Mouse (Mus musculus): ENCODE measurements around the gene Polr2l.

Gene Polr2l

DNA sequence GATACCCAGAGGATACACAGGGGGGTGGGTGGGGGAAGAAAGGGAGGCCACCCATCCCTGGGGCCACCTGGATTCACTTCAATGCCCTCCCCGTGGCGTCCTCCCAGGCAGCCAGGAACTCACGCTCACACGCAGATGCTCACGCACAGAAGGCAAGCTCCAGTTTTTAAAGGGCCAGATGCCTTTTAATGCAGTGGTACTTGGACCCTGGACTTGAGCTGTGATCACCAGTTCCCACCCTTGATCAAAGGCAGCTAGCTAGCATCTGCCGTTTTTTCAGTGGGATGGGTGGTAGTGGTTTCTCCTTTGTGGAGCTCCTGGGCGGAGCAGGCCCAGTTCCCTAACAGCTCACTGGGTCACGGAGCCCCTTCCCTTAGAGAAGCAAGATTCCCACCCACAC is 40.5 kb downstream of the Polr2l start:
- CTCF ChIA-PET, result no interaction called here

DNA sequence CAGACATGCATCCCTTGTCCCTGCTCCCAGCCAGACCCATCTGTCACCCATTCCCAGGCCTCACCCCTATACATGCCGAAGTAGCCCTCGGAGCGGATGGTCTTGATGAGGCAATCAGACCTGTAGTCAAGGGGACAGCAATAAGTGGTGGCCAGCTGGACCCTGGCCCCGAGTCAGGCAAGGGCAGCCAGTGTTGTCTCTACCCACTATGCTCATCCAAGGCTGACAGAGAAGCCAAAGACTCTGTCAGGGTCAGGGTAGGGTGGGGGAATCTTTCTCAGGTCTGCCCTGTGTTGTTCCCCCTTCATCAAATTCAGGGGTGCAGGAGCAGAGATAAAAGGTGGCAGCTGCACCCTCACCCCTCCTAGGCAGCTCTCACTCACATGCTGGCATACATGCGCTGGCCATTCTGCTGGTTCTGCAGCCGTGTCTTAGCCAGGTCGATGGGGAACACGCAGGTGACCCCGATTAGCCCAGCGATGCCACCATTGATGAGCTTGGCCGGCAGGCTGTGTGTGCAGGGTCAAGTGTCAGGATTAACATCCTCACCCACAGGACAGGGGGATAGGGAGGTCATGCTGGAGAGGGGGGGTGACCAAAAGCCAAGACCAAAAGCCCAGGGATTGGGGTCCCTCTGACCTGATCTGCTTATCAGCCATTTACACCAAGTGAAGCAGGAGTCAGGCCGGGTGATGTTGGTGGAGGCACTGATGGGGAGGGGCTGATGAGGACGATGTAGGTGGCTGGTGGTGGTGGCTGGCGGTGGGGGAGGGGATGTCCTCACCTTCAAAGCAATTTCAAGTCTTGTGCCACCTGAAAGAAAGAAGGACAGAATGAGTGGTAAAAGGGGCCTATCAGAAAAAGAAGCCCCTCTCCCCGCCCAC is 41.2 kb downstream of the Polr2l start:
- CTCF ChIA-PET, result no interaction called here

DNA sequence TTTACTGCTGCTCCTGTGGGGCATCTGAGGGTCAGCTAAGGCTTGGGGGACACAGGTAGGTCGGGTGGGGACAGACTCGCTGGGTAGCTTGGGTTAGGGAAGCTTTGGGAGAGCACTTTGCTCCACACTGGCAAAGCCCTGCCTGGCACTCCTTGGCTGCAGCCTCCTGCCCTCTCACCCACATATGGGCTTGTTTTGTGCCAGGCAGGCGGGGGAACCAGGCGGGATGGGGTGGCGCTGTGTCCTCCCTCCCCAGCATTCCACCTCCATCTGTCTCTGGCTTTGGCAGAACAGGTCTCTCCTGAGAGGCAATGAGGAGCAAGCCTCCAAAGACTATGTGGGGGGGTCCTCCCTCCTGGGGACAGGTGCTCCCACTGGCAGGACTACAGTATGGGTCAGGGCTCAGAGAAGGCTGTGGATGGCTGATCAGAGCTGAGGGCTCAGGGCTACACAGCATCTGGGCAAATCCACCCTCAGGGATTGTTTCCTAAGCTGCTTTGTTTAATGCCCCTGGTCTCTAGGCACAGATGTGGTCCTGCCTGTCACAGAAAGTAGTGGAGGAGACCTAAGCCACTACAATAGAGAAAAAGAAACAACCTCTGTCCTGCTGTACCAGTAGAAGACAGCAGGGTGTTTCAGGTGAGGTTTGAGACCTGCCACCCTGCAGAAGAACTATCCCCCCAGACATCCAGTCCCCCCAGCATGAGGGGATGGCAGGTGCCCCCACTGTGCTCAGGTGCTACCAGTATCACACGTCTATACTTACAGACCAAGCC is 42.0 kb downstream of the Polr2l start:
- CTCF ChIA-PET, result interaction anchor here (0.5 to 1.2 kb wide), 2 partner anchors 14 to 31 kb away, joined by 3 to 4 read pairs; partner anchors contain the start of gene Rplp2

DNA sequence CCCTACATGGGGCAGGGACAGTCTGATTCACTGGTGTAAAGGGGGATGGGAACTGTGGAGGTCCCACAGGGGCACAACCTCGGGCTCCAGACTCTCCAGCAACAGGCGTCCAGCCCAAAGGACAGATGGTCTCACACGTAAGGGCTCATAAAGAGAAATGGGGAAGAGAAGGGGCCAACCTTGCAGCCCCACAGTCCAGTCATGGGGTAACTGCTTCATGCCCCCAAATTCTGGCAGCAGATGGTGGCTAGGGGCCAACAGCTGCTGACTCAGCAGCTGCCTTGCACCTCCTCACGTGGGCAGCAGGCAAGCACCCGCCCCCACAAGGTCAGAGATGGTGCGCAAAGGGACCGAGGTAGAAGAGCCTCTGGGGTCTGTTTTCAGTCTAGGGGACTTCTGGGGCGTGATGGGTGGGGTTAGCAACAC is 42.7 kb downstream of the Polr2l start:
- CTCF ChIA-PET, result interaction anchor here (0.5 to 1.2 kb wide), 2 partner anchors 15 to 31 kb away, joined by 3 to 4 read pairs; partner anchors contain the start of gene Rplp2

DNA sequence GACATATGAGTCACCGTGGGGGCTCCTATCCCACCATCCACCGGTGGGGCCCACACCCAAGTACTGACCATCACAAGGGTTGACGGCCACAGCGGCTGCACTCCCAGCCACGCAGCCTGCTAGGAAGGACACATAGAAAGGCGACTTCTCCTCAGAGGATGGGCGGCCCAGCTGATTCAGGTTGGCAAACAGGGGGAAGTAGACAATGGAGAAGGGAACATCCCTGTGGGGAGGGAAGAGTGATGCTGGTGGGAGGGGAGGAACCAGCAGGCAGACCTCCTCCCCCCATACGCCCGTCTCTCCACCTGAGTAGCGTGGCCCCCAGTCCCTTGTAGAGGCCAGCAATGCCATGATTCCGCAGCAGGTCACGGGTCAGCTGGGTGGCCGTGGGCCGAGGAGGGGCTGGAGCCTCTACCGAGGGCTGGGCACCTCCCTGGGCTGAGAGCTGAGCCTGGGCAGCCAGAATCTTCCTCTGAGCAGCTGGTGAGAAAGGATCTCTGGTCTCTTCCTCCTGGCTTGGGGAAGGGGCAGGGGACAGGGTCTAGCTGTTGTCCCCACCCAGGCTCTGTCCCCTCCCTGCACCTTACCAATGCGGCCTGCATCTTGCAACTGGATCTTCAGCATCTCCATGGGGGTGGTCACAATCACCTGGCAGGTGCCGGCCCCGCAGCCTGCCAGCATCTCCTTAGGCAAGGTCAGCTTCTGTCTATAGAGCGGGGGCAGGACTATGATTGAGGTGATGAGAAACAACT is 43.3 kb downstream of the Polr2l start:
- CTCF ChIA-PET, result interaction anchor here (0.6 to 1.2 kb wide), 2 partner anchors 22 to 30 kb away, joined by 3 to 4 read pairs; no protein-coding TSS in a partner anchor

DNA sequence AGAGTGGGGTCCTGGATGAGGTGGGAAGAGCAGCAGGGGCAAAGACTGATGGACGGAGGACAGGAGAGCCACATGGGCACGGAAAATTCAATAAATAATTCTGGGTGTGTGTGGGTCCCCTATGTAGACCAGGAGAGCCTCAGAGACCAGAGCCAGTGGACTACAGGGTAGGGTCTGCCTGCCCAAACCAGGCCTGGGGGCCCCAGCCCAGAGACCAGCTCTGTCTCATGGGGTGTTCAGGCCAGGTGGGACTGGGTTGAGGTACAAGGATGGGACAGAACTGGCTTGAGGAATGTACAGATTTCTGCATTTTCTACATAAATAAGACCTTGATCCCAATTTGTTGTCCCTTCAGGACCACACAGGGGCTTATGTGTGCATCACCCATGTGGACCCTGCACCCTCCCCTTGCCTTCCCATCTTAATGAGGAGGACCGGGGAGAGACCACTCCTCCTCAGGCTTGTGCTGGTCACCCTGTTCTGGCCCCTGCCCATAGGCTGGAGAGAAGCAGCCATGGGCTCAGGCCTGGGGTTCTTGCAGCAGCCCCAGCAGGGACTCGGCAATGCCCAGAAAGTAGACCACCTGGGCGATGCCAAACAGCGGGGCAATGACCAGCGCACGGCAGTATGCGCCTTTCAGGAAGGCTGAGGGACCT is 44.2 kb downstream of the Polr2l start:
- CTCF ChIA-PET, result no interaction called here

DNA sequence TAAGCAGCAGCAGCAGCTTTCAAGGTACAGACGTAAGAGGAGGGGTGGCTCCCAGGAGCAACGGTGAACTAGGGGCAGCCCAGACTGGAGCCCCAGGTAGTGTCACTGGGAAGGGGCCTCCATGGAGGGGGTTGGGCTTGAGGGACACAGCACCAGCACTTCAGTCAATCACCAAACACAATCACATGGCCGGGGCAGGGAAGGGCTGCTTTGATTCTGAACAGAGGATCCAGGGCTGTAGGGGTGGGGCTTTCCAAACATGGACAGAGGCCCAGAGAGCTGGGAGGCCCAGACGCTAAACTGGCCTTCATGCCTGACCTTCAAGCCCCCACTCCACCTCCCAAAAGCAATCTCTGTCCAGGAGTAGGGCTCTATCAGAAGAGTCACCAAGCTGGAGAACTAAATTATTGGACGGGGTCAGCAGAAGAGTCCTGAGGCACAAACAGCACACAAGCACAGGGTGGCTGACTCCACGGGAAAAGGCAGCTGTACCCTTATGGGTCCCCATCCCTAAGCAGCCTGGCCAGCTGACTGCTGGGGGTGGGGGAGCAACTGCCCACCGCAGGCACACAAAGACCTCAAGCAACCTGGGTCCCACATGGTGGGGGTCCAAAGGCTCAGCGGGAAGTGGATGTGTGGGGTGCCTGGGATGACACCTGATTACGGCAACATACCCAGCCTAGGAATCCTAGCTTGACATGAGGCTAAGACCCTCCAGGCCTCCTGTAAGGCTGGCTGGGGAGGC is 44.9 kb downstream of the Polr2l start:
- CTCF ChIA-PET, result no interaction called here

DNA sequence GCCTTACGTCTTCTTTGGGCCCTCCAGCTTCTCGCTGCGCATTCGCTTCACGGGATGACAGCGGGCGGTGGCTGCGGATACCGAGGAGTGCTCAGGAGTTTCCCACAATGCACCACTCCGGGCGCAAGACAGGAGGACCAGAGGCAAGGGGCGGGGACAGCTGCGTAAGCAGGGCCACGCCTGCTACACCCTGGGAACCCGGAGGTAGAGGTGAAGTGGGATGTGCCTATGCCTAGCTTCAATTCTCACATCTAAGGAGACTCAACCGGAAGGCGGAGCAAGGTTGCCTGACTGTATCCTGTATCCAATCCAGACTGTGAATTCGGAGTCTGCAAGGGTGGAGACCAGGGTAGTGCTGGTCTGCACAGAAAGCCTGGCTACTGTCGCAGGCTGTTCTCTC is 45.6 kb downstream of the Polr2l start, which contains the start of gene Cend1:
Gene Cend1 (minus strand): TSS at position 182 of the 400 bp plus-strand sequence.
- CTCF ChIA-PET, result interaction anchor here (0.6 kb wide), 1 partner anchor 16 kb away, joined by 3 read pairs; no protein-coding TSS in a partner anchor

DNA sequence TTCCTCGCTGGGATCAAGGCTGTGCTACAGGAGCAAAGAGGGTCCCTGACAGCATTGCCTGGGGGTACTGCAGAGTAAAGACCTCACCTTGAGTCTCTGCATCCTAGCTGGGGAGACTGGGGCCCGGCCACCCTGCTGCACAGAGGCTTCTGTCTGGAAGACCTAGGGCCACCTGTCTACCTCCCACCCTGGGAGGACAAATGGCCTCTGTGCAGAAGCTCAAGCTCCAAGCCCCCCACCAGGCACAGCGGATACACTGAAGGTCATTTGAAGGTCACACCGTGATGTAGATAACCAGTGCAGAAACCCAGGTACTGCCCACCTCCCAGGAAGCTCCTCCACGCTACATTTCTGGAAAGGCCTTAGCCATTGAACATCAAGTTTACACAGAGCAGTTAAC is 46.2 kb downstream of the Polr2l start:
- CTCF ChIA-PET, result interaction anchor here (0.6 kb wide), 1 partner anchor 16 kb away, joined by 3 read pairs; no protein-coding TSS in a partner anchor

DNA sequence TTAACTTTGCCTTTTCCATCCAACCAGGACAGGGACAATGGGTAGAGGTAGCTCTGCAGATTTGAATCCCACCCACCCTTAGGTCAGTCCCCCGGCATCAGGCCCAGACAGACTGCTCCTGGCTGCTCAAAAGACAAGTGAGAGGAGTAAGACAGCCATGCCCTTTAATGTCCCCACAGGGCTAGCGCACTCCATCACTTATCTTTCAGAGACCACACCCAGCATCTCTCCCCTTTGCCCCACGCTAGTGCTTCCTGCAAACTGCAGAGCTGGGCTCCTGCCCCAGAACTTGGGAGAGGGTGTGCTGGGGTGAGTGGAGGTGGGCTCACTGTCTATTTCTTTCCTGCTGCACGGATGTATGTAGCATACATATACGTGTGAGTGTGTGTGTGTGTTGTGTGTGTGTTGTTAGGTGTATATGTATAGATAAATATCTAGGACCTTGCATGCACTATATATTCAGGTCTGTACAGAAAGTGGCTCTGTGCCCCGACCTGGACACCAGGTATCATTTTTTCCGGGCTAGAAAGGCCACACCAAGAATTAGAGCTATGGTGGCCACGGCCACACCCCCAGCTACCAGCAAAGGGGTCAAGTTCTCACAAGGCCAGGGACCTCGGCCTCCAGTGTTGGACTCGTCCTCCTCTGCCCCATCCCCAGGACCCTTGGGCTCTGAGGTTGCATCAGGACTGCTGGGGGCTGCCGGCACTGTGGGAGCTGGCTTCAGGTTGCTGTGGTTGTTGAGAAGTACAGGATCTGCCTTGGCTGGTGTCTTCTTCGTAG is 47.8 kb downstream of the Polr2l start:
- CTCF ChIA-PET, result no interaction called here

DNA sequence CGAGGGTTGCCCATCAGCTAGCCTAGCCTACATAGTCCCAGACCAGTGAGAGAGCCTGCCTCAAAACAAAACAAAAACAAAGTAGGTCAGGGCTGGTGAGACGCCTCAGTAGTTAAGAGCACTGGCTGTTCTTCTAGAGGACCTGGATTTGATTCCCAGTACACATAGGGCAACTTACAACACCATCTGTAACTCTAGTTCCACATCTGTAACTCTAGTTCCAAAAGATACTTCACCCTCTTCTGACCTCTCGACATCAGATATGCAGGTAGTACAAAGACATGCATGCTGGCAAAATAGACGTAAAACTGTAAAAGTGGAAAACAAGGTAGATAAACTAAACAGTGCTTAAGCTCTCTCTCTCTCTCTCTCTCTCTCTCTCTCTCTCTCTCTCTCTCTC is 51.1 kb downstream of the Polr2l start:
- CTCF ChIA-PET, result no interaction called here

Data from spleen, embryonic (tissue).